Mouse (Mus musculus) heart, postnatal 25 days (tissue): Measurements from ENCODE around the gene Ddx5. TPM values are rescaled to one million over a fixed set of nuclear protein-coding genes. Genes with fewer than 3 reads are reported as not detected.
A peak's percentile ranks its signal among the peaks of the same experiment; 100 is the strongest.
"Not testable (repeated sequence)": the region's sequence is repeated elsewhere in the genome, so short reads cannot be mapped to it uniquely, and the experiment has no call there.

Experiments
- DNase-seq: peaks from one replicate; pipeline ENCODE4 v3.0.0; 2022; ENCODE audit warnings: low spot score
- intact Hi-C: fragments of 180-260 bp; cut with DNase I; formaldehyde crosslinking; loops from one replicate; pipeline ENCODE4 v1.15.1; 2025
- total RNA-seq, 2 experiments: library from RNA; stranded (reverse); gene quantifications; 2 replicates each; pipeline ENCODE4 v1.2.3; 2021

The Ddx5 gene
- total RNA-seq, 2 experiments from 2014 or later: 310 to 351 TPM

DNA sequence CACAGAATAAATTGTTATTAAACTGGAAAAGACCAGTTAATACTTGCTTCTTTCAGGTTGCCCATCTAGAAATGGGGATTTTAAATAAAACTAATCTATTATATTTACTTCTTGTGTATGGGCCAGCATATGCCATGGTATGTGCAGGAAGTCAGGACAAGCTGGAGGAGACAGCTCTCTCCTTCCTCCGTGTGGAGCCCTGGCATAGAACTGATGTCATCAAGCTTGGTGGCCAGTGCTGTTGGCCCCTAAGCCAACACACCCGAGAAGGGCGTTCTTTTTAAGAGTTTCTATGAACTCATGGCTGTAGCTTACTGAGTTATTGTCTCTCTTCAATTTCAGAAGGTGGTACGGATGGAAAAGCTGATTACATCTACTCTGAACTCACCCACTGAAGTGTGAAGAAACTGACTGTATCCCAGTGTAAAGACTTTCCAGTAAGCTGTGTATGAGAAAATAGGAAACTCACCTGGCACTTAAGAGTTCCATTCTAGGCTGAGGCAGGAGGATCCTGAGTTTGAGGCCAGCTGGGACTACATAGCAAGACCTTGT lies 22.3 kb downstream of the Ddx5 start:
- no peak for DNase-seq
- intact Hi-C loops: no loop called here

- intact Hi-C loops: no loop called here
- DNase-seq: no peak
Observed at GRCm38 (mm10) chr11:106762800-106763185, 26.2 kb downstream of the Ddx5 start.

DNA sequence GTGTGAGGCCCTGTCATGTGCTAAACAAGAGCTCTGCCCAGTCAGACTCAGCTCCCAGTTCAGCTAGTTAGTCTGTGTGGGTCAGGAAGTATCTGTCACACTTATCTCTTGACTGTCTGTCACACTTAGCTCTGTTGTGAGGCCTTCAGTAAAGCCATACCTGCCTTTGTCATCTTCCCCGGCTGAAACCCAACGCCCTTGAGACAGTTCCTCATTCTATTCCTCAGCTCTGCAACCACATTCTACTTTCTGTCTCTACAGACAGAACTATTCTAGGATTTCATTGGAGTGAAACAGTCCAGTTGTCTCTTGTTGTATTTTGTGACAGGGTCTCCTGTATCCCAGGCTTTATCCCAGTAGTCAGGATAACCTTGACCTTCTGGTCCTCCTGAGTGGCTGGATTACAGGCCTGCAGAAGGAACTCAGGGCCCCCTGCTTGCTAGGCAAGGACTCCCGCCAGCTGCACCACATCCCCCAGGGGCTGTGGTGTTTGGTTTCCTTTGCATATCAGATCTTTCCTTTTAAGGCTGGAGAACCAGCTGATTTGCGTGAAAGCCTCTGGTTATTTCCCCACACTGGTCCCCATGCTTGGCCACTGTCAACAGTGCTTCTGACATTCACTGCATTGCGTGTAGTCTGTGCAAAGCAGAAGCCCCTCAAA lies 26.7 kb downstream of the Ddx5 start:
- intact Hi-C loops: no loop called here
- peak; percentile 15 for DNase-seq

GRCm38 (mm10) chr11:106760511-106760910 lies 28.5 kb downstream of the Ddx5 start:
- intact Hi-C loops: no loop called here
- DNase-seq: no peak

- DNase-seq: no peak
Observed at GRCm38 (mm10) chr11:106759028-106759427, 30.0 kb downstream of the Ddx5 start.

DNA sequence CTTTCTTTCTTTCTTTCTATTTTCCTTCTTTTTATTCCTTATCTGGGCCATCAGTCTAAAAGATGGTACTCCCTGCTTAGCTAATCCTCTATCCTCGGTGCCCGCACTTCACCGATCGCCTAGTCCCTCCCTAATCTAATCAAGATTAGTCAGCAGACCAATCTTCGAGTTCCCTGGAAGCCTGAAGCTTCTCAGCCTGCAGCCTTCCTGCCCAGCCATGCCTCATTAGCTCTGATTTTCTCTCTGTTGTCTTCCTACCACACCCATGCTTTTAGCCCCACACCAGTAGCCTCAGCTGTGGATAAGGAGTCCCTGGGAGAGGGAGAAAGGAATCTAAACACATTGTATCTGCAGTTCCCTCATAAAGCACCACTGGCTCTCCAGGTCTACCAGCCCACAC lies 33.4 kb downstream of the Ddx5 start:
- no peak for DNase-seq
- intact Hi-C loops: no loop called here

More at GRCm38 (mm10) chr11:106759028-106759427, 30.0 kb downstream of the Ddx5 start:
- intact Hi-C loops: no loop called here

- no peak for DNase-seq
- intact Hi-C loops: no loop called here
Observed at GRCm38 (mm10) chr11:106753314-106753713, 35.7 kb downstream of the Ddx5 start.

DNA sequence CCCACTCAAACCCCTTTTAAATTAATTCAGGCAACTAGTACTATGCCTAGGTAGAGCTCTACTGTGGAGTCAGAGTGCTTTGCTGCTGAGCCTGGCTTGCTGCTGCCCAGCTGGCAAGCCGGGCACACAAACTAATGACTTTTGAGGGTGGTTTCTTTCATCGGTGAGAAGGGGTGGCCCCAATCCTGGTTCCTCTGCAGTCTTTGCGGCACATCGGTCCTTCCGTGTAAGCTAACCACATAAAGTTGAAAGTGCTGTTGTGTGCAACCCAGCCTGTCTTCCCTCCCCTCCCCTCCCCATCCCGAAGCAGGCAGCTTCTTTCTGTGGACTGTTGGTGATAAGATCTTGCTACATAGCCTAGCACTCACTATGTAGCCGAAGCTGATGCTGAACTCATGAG lies 36.9 kb downstream of the Ddx5 start:
- DNase-seq: no peak
- intact Hi-C loops: no loop called here

DNA sequence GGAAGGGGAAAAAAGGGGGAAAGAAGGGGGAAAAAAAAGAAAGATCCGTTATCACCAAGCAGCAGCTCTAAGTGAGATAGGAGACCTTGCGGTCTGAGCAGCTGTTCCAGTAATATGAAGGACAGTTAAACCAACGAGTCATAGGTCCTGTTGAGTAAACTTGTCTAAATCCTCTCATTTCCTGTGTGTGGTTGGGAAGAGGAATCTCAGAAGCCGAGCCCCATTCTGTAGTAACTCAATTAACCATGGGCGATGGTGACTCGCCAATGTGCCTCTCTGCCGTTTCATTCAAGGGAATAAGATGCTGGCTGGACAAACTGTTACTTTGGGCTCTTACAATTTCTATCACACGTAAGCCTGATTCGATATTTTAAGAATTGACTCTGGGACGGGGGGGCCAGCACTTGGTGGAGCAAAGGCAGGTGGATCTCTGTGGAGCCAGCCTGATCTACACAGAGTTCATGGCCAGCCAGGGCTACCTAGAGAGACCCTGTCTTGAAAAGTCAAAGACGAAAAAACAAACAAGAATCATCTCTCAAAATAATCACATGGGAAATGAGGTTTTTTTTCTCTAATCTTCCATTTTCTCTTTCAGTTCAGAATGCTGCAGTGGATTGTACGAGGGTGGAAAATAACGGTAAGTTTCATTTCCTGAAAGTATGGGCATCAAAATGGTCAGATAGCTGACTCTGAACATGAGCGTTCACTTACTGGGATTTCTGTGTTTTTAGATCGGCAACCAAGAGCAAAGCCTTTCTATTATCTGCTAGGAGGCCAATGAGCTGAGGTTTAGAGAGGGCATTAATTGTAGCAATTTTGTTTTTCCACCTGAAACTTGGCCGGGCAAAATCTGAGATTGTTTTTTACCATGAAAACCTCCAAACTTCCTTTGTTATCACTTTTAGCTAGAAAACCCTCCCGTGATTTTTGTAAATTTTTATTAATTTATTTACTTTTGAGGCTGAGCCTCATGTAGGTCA lies 37.7 kb downstream of the Ddx5 start, which contains the start of gene Milr1:
Milr1 (plus strand) TSS at position 188 of the 980 bp plus-strand sequence.
- DNase-seq: no peak
- intact Hi-C loops: no loop called here

DNA sequence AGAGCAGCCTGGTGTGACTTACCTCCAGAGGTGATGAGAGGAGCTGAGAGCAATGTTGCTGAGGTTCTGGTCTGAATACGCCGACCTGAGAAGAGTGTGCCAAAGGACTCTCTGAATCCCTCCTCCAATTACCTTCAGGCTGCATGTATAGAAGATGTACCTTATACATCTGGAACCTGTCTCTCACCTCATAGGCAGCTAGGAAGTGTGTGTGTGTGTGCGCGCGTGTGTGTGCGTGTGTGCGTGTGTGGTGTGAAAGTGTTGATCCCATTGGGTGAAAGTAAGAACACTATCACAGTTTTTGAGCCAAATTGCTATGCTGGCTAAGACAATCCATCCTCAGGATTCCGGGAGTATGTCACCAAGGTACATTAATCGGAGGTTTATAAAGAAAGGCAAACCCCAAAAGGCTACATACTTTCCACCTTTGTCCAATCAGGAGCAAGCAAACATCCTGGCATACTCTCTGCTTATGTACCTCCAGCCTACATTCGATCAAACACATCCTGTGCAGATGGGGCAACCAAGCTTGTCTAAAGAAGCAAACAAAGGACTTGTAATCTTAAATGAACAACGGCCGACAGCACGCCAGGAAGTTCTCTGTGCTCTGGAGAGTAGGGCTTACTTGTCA lies 38.7 kb downstream of the Ddx5 start, which contains the start of gene Pecam1:
Pecam1 (minus strand) TSS at position 508 of the 631 bp plus-strand sequence.
- DNase-seq: no peak
- intact Hi-C loops: no loop called here

DNA sequence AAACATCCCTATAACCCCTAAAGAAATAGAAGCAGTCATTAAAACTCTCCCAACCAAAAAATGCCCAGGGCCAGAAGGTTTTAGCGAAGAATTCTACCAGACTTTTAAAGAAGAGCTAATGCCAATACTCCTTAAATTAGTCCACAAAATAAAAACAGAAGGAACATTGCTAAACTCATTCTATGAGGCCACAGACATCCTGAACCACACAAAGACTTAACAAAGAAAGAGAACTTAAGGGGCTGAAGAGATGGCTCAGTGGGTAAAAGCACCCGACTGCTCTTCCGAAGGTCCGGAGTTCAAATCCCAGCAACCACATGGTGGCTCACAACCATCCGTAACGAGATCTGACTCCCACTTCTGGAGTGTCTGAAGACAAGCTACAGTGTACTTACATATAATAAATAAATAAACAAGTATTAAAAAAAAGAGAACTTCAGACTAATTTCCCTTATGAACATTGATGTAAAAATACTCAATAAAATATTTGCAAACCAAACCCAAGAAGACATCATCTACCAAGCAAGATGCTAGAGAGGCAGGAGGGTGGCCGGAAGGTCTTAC lies 39.3 kb downstream of the Ddx5 start:
- intact Hi-C loops: loop anchor here (10.0 kb wide), 1 partner anchor 335 kb away; no protein-coding TSS in a partner anchor

GRCm38 (mm10) chr11:106744949-106745348 lies 44.0 kb downstream of the Ddx5 start:
- DNase-seq: no peak
- intact Hi-C loops: loop anchor here (10.0 kb wide), 1 partner anchor 330 kb away; no protein-coding TSS in a partner anchor

More for the DNA sequence above, 39.3 kb downstream of the Ddx5 start:
- DNase-seq: not testable (repeated sequence)

DNA sequence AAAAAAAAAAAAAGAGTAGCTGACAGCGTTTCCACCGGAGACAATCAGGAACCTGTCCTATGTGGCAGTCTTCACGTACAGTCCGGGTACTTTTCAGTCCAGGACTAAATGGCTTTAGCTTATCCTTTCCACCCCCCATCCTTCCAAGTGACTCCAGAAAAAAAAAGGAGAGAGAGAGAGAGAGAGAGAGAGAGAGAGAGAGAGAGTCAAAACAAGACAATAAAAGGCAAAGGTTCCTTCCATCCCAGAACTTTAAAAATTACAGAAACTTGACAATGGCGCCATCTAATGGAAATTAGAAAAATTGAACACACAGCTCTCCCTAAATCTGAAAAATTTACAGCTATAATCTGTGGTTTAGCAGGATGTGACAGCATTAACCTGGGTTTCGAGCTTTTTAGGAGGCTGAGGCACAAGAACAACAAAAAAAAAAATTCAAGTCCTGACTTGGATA lies 46.6 kb downstream of the Ddx5 start:
- intact Hi-C loops: loop anchor here (1.0 to 10.0 kb wide), 2 partner anchors 94 to 328 kb away; no protein-coding TSS in a partner anchor
- DNase-seq: no peak

- no peak for DNase-seq
Observed at GRCm38 (mm10) chr11:106741826-106742225, 47.2 kb downstream of the Ddx5 start.

GRCm38 (mm10) chr11:106741232-106741631 lies 47.8 kb downstream of the Ddx5 start:
- no peak for DNase-seq
- intact Hi-C loops: loop anchor here (2.0 to 10.0 kb wide), 2 partner anchors 58 to 326 kb away; no protein-coding TSS in a partner anchor

More at GRCm38 (mm10) chr11:106741826-106742225, 47.2 kb downstream of the Ddx5 start:
- intact Hi-C loops: loop anchor here (1.0 to 10.0 kb wide), 3 partner anchors 59 to 327 kb away; no protein-coding TSS in a partner anchor

GRCm38 (mm10) chr11:106740724-106741123 lies 48.3 kb downstream of the Ddx5 start:
- intact Hi-C loops: loop anchor here (2.0 to 10.0 kb wide), 2 partner anchors 58 to 326 kb away; no protein-coding TSS in a partner anchor

GRCm38 (mm10) chr11:106739116-106739515 lies 49.9 kb downstream of the Ddx5 start:
- DNase-seq: no peak
- intact Hi-C loops: loop anchor here (5.0 kb wide), 1 partner anchor 42 kb away; no protein-coding TSS in a partner anchor

More at GRCm38 (mm10) chr11:106740724-106741123, 48.3 kb downstream of the Ddx5 start:
- not testable (repeated sequence) for DNase-seq

DNA sequence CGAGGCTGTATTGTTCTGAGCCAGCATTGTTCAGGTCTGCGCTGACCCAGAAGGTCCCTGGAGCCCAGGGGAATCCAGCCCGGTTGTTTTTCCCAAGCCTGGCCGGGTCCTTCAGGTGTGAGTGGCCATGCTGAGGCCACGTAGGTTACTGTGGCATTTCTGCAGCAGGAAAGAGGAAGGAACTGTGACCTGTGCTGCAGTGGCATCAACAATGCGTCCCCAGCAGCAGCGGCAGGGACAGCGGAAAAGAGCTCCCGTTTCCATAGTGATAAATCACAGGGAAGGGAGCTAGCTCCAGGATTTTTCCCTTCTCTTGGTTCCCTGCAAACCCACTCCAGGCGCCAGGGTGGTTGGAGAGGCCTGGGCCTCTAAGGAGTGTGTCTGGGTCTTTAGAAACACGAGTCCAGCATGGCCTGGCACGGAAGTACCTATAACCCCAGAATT lies 51.8 kb downstream of the Ddx5 start:
- peak; percentile 52 for DNase-seq
- intact Hi-C loops: loop anchor here (2.0 to 5.0 kb wide), 2 partner anchors 26 to 40 kb away; no protein-coding TSS in a partner anchor

GRCm38 (mm10) chr11:106736614-106737013 lies 52.4 kb downstream of the Ddx5 start:
- DNase-seq: no peak
- intact Hi-C loops: loop anchor here (2.0 to 5.0 kb wide), 2 partner anchors 26 to 39 kb away; no protein-coding TSS in a partner anchor
